Mouse (Mus musculus): ENCODE results near the gene Ltbp1.

The Ltbp1 gene

GRCm38 (mm10) chr17:75180956-75181588 lies 175.7 kb downstream of the Ltbp1 start:
- DNase-seq: no peak

- DNase-seq: no peak
Measured at GRCm38 (mm10) chr17:75182319-75183001, 177.1 kb downstream of the Ltbp1 start.

- no peak for DNase-seq
Measured at GRCm38 (mm10) chr17:75186732-75187509, 181.6 kb downstream of the Ltbp1 start.

GRCm38 (mm10) chr17:75196952-75197351 lies 191.6 kb downstream of the Ltbp1 start:
- DNase-seq: no peak

GRCm38 (mm10) chr17:75198767-75199166 lies 193.4 kb downstream of the Ltbp1 start:
- no peak for DNase-seq

- no peak for DNase-seq
Measured at GRCm38 (mm10) chr17:75199694-75200093, 194.3 kb downstream of the Ltbp1 start.

GRCm38 (mm10) chr17:75202314-75202713 lies 196.9 kb downstream of the Ltbp1 start:
- no peak for DNase-seq

- DNase-seq: no peak
Measured at GRCm38 (mm10) chr17:75204065-75204464, 198.7 kb downstream of the Ltbp1 start.

- DNase-seq: no peak
Measured at GRCm38 (mm10) chr17:75206281-75206680, 200.9 kb downstream of the Ltbp1 start.

GRCm38 (mm10) chr17:75208164-75208698 lies 202.9 kb downstream of the Ltbp1 start:
- DNase-seq: no peak

GRCm38 (mm10) chr17:75210526-75210925 lies 205.2 kb downstream of the Ltbp1 start:
- no peak for DNase-seq

- no peak for DNase-seq
Measured at GRCm38 (mm10) chr17:75216362-75216761, 211.0 kb downstream of the Ltbp1 start.

- DNase-seq: no peak
Measured at GRCm38 (mm10) chr17:75218700-75219099, 213.3 kb downstream of the Ltbp1 start.

- no peak for DNase-seq
Measured at GRCm38 (mm10) chr17:75228321-75228720, 223.0 kb downstream of the Ltbp1 start.

GRCm38 (mm10) chr17:75233206-75233605 lies 227.8 kb downstream of the Ltbp1 start:
- DNase-seq: no peak

- DNase-seq: no peak
Measured at GRCm38 (mm10) chr17:75233923-75234322, 228.6 kb downstream of the Ltbp1 start.

GRCm38 (mm10) chr17:75235781-75236180 lies 230.4 kb downstream of the Ltbp1 start:
- DNase-seq: no peak

GRCm38 (mm10) chr17:75236543-75236942 lies 231.2 kb downstream of the Ltbp1 start:
- DNase-seq: no peak

- no peak for DNase-seq
Measured at GRCm38 (mm10) chr17:75237456-75237855, 232.1 kb downstream of the Ltbp1 start.

- no peak for DNase-seq
Measured at GRCm38 (mm10) chr17:75238655-75239054, 233.3 kb downstream of the Ltbp1 start.

GRCm38 (mm10) chr17:75239545-75239944 lies 234.2 kb downstream of the Ltbp1 start:
- DNase-seq: no peak

- DNase-seq: no peak
Measured at GRCm38 (mm10) chr17:75242086-75242485, 236.7 kb downstream of the Ltbp1 start.

- no peak for DNase-seq
Measured at GRCm38 (mm10) chr17:75243221-75243620, 237.9 kb downstream of the Ltbp1 start.

GRCm38 (mm10) chr17:75244148-75244547 lies 238.8 kb downstream of the Ltbp1 start:
- DNase-seq: no peak
